Mouse (Mus musculus) spleen, adult 2 months (tissue): ENCODE measurements at regions not wholly inside any gene's neighbourhood (a gene's known extent, or its start where the extent isn't known, plus 50 kb on each side); places are given as distances from the start of the nearest gene placed in this dataset.

Experiments used
- CTCF ChIP-seq: fragments of 200-500 bp; IDR thresholded peaks from 2 replicates; pipeline ENCODE4 v1.5.1; 2011; ENCODE audit warnings: mild to moderate bottlenecking, inconsistent platforms; ENCODE audit not compliant: insufficient read depth, insufficient read length, insufficient replicate concordance; ENCODE audit errors: extremely low read depth
- POLR2A ChIP-seq: fragments of 200-500 bp; IDR thresholded peaks from 2 replicates; pipeline ENCODE4 v1.6.1; 2011; ENCODE audit warnings: low read depth, low read length, inconsistent platforms

DNA sequence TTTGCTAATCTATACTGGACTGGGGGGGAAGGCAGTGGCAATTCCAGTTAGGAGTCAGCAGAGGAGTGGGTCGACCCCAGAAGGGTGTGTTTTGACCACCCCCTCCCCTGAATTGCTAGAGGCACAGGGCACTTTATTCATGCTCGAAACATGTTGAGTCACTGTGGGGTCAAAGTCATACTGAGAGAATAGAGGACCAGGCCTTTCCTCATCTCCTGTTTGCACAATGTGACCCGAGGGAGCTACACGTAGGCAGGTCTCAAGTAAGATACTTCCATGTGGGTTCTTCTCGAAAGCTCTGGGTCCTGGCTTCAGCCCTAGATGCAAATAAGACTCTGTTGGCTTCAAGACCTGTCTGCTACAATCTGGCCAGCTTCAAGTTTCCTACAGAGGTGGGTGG, 60.0 kb upstream of the Stx16 start:
- TF ChIP-seq CTCF (no peak), POLR2A (no peak)
